Mouse (Mus musculus) gastrocnemius, postnatal 14 days (tissue): ENCODE data around the gene Chp2. TPM values are rescaled to one million over a fixed set of nuclear protein-coding genes. Genes with fewer than 3 reads are reported as not detected.

Experiments
- total RNA-seq, 2 experiments: library from RNA; stranded (reverse); gene quantifications; 2 replicates each; pipeline ENCODE4 v1.2.3; 2021

The Chp2 gene
- total RNA-seq, 2 experiments from 2014 or later, result 4.6 to 4.8 TPM

Other genes starting within 250 kb of the Chp2 start
- 1 to 10 TPM; 8.9 to 9.3 TPM for gene Cog7, start 237.8 kb upstream of the Chp2 start, total RNA-seq
- gene Gga2, start 198.3 kb upstream of the Chp2 start, total RNA-seq, result 10 to 100 TPM; 15.6 to 19.2 TPM
- 10 to 100 TPM; 25.5 to 25.7 TPM for gene Ubfd1, start 152.3 kb upstream of the Chp2 start, total RNA-seq
- gene Ears2, start 152.2 kb upstream of the Chp2 start, total RNA-seq, result 1 to 10 TPM; 8.3 to 9.6 TPM
- gene Ndufab1, start 117.6 kb upstream of the Chp2 start, total RNA-seq, result 100 to 1,000 TPM; 675 to 794 TPM
- gene Palb2, start 86.5 kb upstream of the Chp2 start, total RNA-seq, result under 1 TPM; 0.45 to 0.58 TPM
- gene Dctn5, start 86.5 kb upstream of the Chp2 start, total RNA-seq, result 10 to 100 TPM; 25.8 to 26.2 TPM
- 1 to 10 TPM; 3.0 to 4.2 TPM for gene Plk1, start 60.1 kb upstream of the Chp2 start, total RNA-seq
- gene Ern2, start 33.3 kb upstream of the Chp2 start, total RNA-seq, result not detected
- under 1 TPM; 0.91 to 0.98 TPM for gene Prkcb, start 69.3 kb downstream of the Chp2 start, total RNA-seq